Mouse (Mus musculus) E14TG2a.4 (cell line): ENCODE data around the gene Ep300.

Source experiments
- CTCF ChIP-seq: conservative IDR thresholded peaks from 2 replicates; pipeline ENCODE4 v1.5.1; 2014; ENCODE audit warnings: low read length
- NANOG ChIP-seq: IDR thresholded peaks from 2 replicates; pipeline ENCODE4 v1.6.1; 2014; ENCODE audit warnings: borderline replicate concordance, low read length, mixed read lengths
- POU5F1 ChIP-seq: IDR thresholded peaks from 2 replicates; pipeline ENCODE4 v1.6.1; 2014; ENCODE audit warnings: low read length, borderline replicate concordance

DNA sequence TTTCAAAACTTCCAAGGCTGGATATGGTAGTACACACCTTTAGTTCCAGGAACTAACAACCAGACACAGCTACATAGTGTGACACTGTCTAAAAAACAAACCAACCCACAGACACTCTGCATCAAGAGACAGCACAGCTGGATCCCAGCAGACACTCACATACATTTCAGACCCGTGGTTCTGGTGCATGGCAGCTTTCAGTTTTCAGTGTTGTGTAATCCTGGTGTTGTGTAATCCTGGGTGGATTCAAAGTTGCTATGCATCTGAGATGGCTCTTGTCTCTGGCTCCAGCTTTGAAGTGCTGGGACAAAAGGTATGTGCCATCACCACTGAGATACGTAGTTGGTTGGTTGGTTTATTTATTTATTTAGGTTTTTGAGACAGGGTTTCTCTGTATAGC lies 113.4 kb downstream of the Ep300 start:
- TF ChIP-seq CTCF (no peak), NANOG (no peak), POU5F1 (no peak)
